Mouse (Mus musculus): Measurements from ENCODE around the gene Cd72. TPM values are rescaled to one million over a fixed set of nuclear protein-coding genes. Genes with fewer than 3 reads are reported as not detected.

Cd72 gene
- polyA plus RNA-seq, 1 experiment from 2014 or later, result 3.2 TPM

DNA sequence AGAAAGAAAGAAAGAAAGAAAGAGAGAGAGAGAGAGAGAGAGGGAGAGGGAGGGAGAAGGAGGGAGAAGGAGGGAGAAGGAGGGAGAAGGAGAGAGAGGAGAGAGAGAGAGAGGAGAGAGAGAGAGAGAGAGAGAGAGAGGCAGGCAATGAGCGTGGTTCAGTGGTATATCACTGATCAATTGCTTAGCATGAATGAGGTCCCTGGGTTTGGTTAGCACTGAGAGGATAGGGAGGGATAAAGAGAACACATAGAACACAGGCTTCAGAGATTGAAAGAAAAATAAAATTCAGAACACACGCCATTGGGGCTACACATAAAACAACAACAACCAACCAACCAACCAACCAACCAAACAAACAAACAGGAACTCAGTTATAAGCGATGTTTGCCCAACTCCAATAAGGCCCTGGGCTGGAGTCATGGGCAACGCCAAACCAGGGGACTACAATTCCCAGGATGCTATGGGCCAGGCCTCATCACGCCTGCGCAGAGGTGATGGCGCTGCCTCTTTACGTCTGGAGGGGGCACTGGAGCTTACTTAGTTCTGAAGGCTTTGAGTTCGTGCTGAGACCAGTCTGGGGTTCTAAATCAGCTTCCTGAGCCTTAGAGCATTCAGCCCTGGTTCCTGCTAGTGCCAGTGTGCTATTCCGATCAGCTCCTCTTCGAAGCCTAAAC lies 23.6 kb upstream of the Cd72 start:
- Histone ChIP-seq H3K27me3 (no peaks in the 10 kb centered on the region), H3K9me3 (no peaks in the 10 kb centered on the region), H3K27ac (peak overlapping the region; percentile 39; the same call in 1 of the 2 replicates), H3K4me1 (0 out of 2 replicates have a peak, but pooled peaks cover 3% of the 10 kb centered on the region), H3K4me2 (peak overlapping the region; percentile 57), H3K36me3 (no peaks in the 10 kb centered on the region), H3K4me3 (peak overlapping the region; percentile 35), H3K9ac (0 out of 2 replicates have a peak overlapping the region, but pooled peaks have one; percentile 46)
- WGBS, result 18% methylated on average over 11 of the region's 11 CpGs
- ATAC-seq (ENCODE audit: insufficient number of reproducible peaks, insufficient read depth, low FRiP score, low TSS enrichment, low read depth), result peak; percentile 81; the same call in 1 of the 2 replicates

DNA sequence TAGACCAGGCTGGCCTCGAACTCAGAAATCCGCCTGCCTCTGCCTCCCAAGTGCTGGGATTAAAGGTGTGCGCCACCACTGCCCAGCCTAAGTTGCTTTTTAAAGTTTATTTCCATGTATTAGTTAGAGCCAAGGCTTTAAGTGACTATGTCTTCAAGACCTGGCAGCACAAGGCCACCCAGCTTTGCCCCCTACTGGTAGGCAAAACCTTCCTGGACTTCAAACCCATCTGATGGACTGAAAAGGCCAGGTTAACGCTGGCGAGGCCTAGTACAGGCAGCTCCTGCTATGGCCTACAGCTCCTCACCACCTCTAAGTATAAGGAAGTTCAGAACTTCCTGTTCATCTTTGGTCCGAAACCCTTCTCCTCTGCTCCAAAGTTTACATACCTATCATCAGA lies 22.2 kb upstream of the Cd72 start:
- WGBS, result 89% methylated on average over 6 of the region's 6 CpGs
- no peak overlapping the region for H3K4me3 ChIP-seq
- H3K4me1 ChIP-seq, result 0 out of 2 replicates have a peak, but pooled peaks cover 3% of the 10 kb centered on the region
- H3K9me3 ChIP-seq, result no peaks in the 10 kb centered on the region
- H3K9ac ChIP-seq, result no peak overlapping the region
- H3K27ac ChIP-seq, result no peak overlapping the region
- no peaks in the 10 kb centered on the region for H3K36me3 ChIP-seq
- no peak overlapping the region for H3K4me2 ChIP-seq
- no peaks in the 10 kb centered on the region for H3K27me3 ChIP-seq
- no peak for ATAC-seq (ENCODE audit: insufficient number of reproducible peaks, insufficient read depth, low FRiP score, low TSS enrichment, low read depth)

DNA sequence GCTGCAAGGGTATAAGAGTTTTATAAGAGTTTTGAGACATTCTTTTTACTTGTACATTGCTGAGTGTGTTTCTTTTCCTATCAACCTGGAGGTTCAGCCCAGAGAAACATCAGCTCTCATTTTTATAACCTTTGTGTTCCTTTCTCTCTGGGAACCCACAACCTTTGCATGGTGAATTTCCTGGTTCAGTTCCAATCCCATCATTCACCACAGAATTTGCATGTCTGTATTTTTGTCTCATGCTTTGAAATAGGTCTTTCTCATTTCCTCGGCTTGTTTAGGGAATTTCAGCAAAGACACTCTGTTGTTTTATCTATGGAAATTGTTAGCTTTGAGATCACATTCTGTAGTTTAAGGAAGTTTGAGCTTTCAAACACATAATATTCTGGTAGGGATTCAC lies 19.2 kb upstream of the Cd72 start:
- no peak overlapping the region for H3K4me3 ChIP-seq
- 0 out of 2 replicates have a peak, but pooled peaks cover 3% of the 10 kb centered on the region for H3K4me1 ChIP-seq
- no peak overlapping the region for H3K27ac ChIP-seq
- no peak overlapping the region for H3K4me2 ChIP-seq
- H3K27me3 ChIP-seq, result no peaks in the 10 kb centered on the region
- no peaks in the 10 kb centered on the region for H3K36me3 ChIP-seq
- no peak for ATAC-seq (ENCODE audit: insufficient number of reproducible peaks, insufficient read depth, low FRiP score, low TSS enrichment, low read depth)
- no peak overlapping the region for H3K9ac ChIP-seq
- 64% methylated on average over 1 of the region's 1 CpGs for WGBS
- H3K9me3 ChIP-seq, result no peaks in the 10 kb centered on the region

DNA sequence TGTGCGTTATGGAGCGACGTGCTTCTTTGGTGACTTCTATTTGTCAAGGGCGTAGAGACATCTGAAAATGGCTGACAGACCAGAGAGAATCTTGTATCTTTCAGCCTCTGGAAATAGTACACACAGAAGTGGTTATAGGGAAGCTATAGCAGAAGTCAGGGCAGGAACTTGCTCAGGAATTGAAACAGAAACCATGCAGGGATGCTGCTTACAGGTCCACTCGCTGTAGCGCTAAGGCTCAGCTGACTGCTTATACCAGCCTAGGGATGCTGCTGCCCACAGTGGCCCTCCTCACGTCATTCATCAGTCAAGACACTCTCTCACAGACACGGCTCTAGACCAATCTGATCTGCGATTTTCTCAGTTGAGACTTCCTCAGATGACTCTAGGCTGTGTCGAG lies 15.9 kb upstream of the Cd72 start:
- Histone ChIP-seq H3K9ac (no peak overlapping the region), H3K36me3 (no peaks in the 10 kb centered on the region), H3K27ac (no peak overlapping the region), H3K4me2 (no peak overlapping the region), H3K27me3 (no peaks in the 10 kb centered on the region), H3K4me3 (no peak overlapping the region), H3K9me3 (no peaks in the 10 kb centered on the region), H3K4me1 (peaks cover 3% of the 10 kb centered on the region; the same call in 1 of the 2 replicates)
- WGBS, result 90% methylated on average over 10 of the region's 10 CpGs
- no peak for ATAC-seq (ENCODE audit: insufficient number of reproducible peaks, insufficient read depth, low FRiP score, low TSS enrichment, low read depth)

- no peaks in the 10 kb centered on the region for H3K36me3 ChIP-seq
- H3K27me3 ChIP-seq, result no peaks in the 10 kb centered on the region
- no peaks in the 10 kb centered on the region for H3K9me3 ChIP-seq
- WGBS, result 86% methylated on average over 7 of the region's 7 CpGs
- ATAC-seq (ENCODE audit: insufficient number of reproducible peaks, insufficient read depth, low FRiP score, low TSS enrichment, low read depth), result no peak
- no peak overlapping the region for H3K4me2 ChIP-seq
- H3K4me3 ChIP-seq, result no peak overlapping the region
- peaks cover 3% of the 10 kb centered on the region; the same call in 1 of the 2 replicates for H3K4me1 ChIP-seq
- no peak overlapping the region for H3K27ac ChIP-seq
- no peak overlapping the region for H3K9ac ChIP-seq
Observed at GRCm38 (mm10) chr4:43466872-43467271, 12.4 kb upstream of the Cd72 start.

DNA sequence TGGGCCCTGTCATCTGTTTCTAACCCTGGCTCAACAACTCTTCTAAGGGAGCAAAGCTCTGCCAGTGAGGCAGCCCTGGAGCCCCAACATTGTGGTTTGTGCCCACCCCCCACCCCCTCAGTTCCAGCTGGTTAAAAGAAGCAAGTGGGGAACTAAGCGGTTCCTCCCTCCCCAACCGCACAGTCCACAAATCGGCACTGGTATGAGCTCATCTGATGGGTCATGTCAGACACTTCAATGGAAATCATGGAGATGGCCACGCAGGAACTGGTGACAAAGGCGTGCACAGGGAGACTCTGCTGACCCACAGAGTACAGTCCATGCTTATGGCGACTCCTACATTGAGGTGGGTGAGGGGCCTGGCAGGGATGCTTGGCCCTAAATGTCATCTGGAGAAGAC lies 11.5 kb upstream of the Cd72 start:
- Histone ChIP-seq H3K9me3 (no peaks in the 10 kb centered on the region), H3K27ac (no peak overlapping the region), H3K4me3 (no peak overlapping the region), H3K36me3 (no peaks in the 10 kb centered on the region), H3K4me1 (peaks cover 3% of the 10 kb centered on the region; the same call in 1 of the 2 replicates), H3K4me2 (no peak overlapping the region), H3K9ac (no peak overlapping the region), H3K27me3 (no peaks in the 10 kb centered on the region)
- ATAC-seq (ENCODE audit: insufficient number of reproducible peaks, insufficient read depth, low FRiP score, low TSS enrichment, low read depth), result no peak
- WGBS, result 87% methylated on average over 6 of the region's 6 CpGs

GRCm38 (mm10) chr4:43463102-43463501 lies 8.7 kb upstream of the Cd72 start:
- WGBS, result 90% methylated on average over 5 of the region's 5 CpGs
- Histone ChIP-seq H3K9me3 (no peaks in the 10 kb centered on the region), H3K4me3 (no peak overlapping the region), H3K9ac (no peak overlapping the region), H3K27ac (no peak overlapping the region), H3K36me3 (no peaks in the 10 kb centered on the region), H3K27me3 (no peaks in the 10 kb centered on the region; the same call in 1 of the 2 replicates), H3K4me2 (no peak overlapping the region), H3K4me1 (peaks cover 3% of the 10 kb centered on the region; the same call in 1 of the 2 replicates)
- no peak for ATAC-seq (ENCODE audit: insufficient number of reproducible peaks, insufficient read depth, low FRiP score, low TSS enrichment, low read depth)

DNA sequence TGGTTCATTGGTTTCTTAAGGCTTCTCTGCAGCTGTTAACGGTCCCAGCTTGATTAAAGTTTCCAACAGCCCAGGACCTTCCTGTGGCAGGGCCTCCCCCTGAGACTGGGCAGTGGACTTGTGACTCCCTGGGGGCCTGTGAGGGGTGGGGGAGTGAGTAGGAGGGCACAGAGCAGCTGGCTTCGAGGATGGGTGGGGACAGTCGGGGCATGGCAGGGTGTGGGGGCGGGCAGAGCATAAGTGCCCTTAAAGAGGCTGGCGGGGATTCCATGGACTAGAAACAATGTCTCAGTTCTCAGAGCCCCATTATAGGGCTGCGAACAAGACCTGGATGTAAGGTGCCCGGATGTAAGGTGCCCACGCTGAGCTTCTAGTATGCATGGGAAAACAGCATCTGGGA lies 2.7 kb upstream of the Cd72 start:
- 26% methylated on average over 8 of the region's 8 CpGs for WGBS
- Histone ChIP-seq H3K9me3 (no peaks in the 10 kb centered on the region), H3K4me1 (peaks cover 17% of the 10 kb centered on the region), H3K4me3 (no peak overlapping the region), H3K4me2 (no peak overlapping the region), H3K27me3 (peaks cover 31% of the 10 kb centered on the region), H3K9ac (no peak overlapping the region), H3K36me3 (no peaks in the 10 kb centered on the region), H3K27ac (no peak overlapping the region)
- no peak for ATAC-seq (ENCODE audit: insufficient number of reproducible peaks, insufficient read depth, low FRiP score, low TSS enrichment, low read depth)

DNA sequence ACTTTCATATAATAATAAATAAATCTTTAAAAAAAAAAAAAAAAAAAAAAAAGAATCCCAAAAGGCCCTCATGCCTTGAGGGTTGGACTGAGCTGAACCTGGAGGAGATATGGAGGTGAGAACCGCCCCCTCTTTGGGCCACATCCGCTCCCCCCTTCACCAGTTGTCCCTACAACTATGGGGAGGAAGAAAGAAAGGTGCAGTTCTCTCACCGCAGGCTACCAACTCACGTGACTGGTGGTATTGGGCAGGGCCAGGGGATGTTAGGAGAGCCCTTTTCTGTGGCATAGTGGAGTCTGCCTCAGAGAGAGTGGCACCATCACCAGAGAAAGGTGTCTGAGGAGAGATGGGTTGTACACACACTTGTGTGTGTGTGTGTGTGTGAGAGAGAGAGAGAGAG lies 2.0 kb upstream of the Cd72 start:
- no peaks in the 10 kb centered on the region for H3K9me3 ChIP-seq
- peaks cover 32% of the 10 kb centered on the region for H3K27me3 ChIP-seq
- no peaks in the 10 kb centered on the region for H3K36me3 ChIP-seq
- 18% methylated on average over 4 of the region's 4 CpGs for WGBS
- no peak overlapping the region for H3K4me3 ChIP-seq
- no peak overlapping the region for H3K4me2 ChIP-seq
- H3K9ac ChIP-seq, result no peak overlapping the region
- ATAC-seq (ENCODE audit: insufficient number of reproducible peaks, insufficient read depth, low FRiP score, low TSS enrichment, low read depth), result no peak
- no peak overlapping the region for H3K27ac ChIP-seq
- H3K4me1 ChIP-seq, result peaks cover 17% of the 10 kb centered on the region

GRCm38 (mm10) chr4:43453413-43453812 lies 1.0 kb downstream of the Cd72 start:
- H3K4me2 ChIP-seq, result peak overlapping the region; percentile 67
- H3K27ac ChIP-seq, result no peak overlapping the region
- H3K36me3 ChIP-seq, result peaks cover 3% of the 10 kb centered on the region; the same call in 1 of the 2 replicates
- under 1% methylated on average over 18 of the region's 18 CpGs for WGBS
- peak overlapping the region; percentile 34 for H3K4me3 ChIP-seq
- peak; percentile 52; the same call in 1 of the 2 replicates for ATAC-seq (ENCODE audit: insufficient number of reproducible peaks, insufficient read depth, low FRiP score, low TSS enrichment, low read depth)
- H3K9me3 ChIP-seq, result no peaks in the 10 kb centered on the region
- H3K4me1 ChIP-seq, result peaks cover 22% of the 10 kb centered on the region
- H3K27me3 ChIP-seq, result peaks cover 32% of the 10 kb centered on the region
- peak overlapping the region; percentile 64 for H3K9ac ChIP-seq

- H3K9me3 ChIP-seq, result no peaks in the 10 kb centered on the region
- H3K4me2 ChIP-seq, result no peak overlapping the region
- no peak overlapping the region for H3K9ac ChIP-seq
- H3K27me3 ChIP-seq, result peaks cover 32% of the 10 kb centered on the region
- peaks cover 22% of the 10 kb centered on the region for H3K4me1 ChIP-seq
- 57% methylated on average over 11 of the region's 11 CpGs for WGBS
- no peak overlapping the region for H3K4me3 ChIP-seq
- H3K27ac ChIP-seq, result no peak overlapping the region
- no peak for ATAC-seq (ENCODE audit: insufficient number of reproducible peaks, insufficient read depth, low FRiP score, low TSS enrichment, low read depth)
- H3K36me3 ChIP-seq, result peaks cover 14% of the 10 kb centered on the region
Observed at GRCm38 (mm10) chr4:43452315-43452714, 2.1 kb downstream of the Cd72 start.

- no peak overlapping the region for H3K4me2 ChIP-seq
- H3K27me3 ChIP-seq, result peaks cover 14% of the 10 kb centered on the region
- H3K27ac ChIP-seq, result no peak overlapping the region
- H3K4me1 ChIP-seq, result peaks cover 24% of the 10 kb centered on the region
- whole genome bisulfite sequencing, result 87% methylated on average over 3 of the region's 3 CpGs
- H3K36me3 ChIP-seq, result peaks cover 40% of the 10 kb centered on the region
- no peak overlapping the region for H3K9ac ChIP-seq
- no peak for ATAC-seq (ENCODE audit: insufficient number of reproducible peaks, insufficient read depth, low FRiP score, low TSS enrichment, low read depth)
- H3K4me3 ChIP-seq, result no peak overlapping the region
- no peaks in the 10 kb centered on the region for H3K9me3 ChIP-seq
Observed at GRCm38 (mm10) chr4:43448554-43448953, 5.9 kb downstream of the Cd72 start.
